Mouse (Mus musculus) frontal cortex, postnatal 10 days (tissue): ENCODE results near the gene Lhfp.
"Not testable (repeated sequence)": the region's sequence is repeated elsewhere in the genome, so short reads cannot be mapped to it uniquely, and the experiment has no call there.

Experiments used
- DNase-seq, 2 experiments: peaks; one replicate each; pipeline ENCODE4 v3.0.0; 2022; ENCODE audit warnings: low spot score in 2 of 2, mixed read lengths in 1 of 2

Lhfp gene

GRCm38 (mm10) chr3:53258657-53259158 is 217.4 kb downstream of the Lhfp start:
- no peak for DNase-seq

GRCm38 (mm10) chr3:53266116-53266515 is 224.8 kb downstream of the Lhfp start:
- no peak for DNase-seq

GRCm38 (mm10) chr3:53267046-53267445 is 225.7 kb downstream of the Lhfp start:
- no peak for DNase-seq

- DNase-seq = no peak
Observed at GRCm38 (mm10) chr3:53273220-53273619, 231.9 kb downstream of the Lhfp start.

- no peak for DNase-seq
Observed at GRCm38 (mm10) chr3:53277993-53278392, 236.7 kb downstream of the Lhfp start.

- not testable (repeated sequence) for DNase-seq
Observed at GRCm38 (mm10) chr3:53282005-53282404, 240.7 kb downstream of the Lhfp start.

GRCm38 (mm10) chr3:53284023-53284422 is 242.7 kb downstream of the Lhfp start:
- no peak for DNase-seq

GRCm38 (mm10) chr3:53284471-53285177 is 243.3 kb downstream of the Lhfp start:
- no peak for DNase-seq

- peak in 1 of 2 experiments; percentile 18 for DNase-seq
Observed at GRCm38 (mm10) chr3:53288662-53289061, 247.3 kb downstream of the Lhfp start.

GRCm38 (mm10) chr3:53289589-53290219 is 248.4 kb downstream of the Lhfp start:
- DNase-seq = no peak

- no peak for DNase-seq
Observed at GRCm38 (mm10) chr3:53291185-53291584, 249.9 kb downstream of the Lhfp start.

- no peak for DNase-seq
Observed at GRCm38 (mm10) chr3:53291945-53292344, 250.6 kb downstream of the Lhfp start.

- DNase-seq = no peak
Observed at GRCm38 (mm10) chr3:53292474-53292873, 251.1 kb downstream of the Lhfp start.

- no peak for DNase-seq
Observed at GRCm38 (mm10) chr3:53292979-53293378, 251.7 kb downstream of the Lhfp start.

GRCm38 (mm10) chr3:53293901-53294433 is 252.6 kb downstream of the Lhfp start:
- no peak for DNase-seq

- no peak for DNase-seq
Observed at GRCm38 (mm10) chr3:53294855-53295254, 253.5 kb downstream of the Lhfp start.

- no peak for DNase-seq
Observed at GRCm38 (mm10) chr3:53301866-53302265, 260.5 kb downstream of the Lhfp start.

- no peak for DNase-seq
Observed at GRCm38 (mm10) chr3:53304123-53304900, 263.0 kb downstream of the Lhfp start.

- no peak for DNase-seq
Observed at GRCm38 (mm10) chr3:53305860-53306259, 264.5 kb downstream of the Lhfp start.

GRCm38 (mm10) chr3:53308649-53309048 is 267.3 kb downstream of the Lhfp start:
- no peak for DNase-seq

GRCm38 (mm10) chr3:53310093-53310492 is 268.8 kb downstream of the Lhfp start:
- no peak for DNase-seq

- DNase-seq = no peak
Observed at GRCm38 (mm10) chr3:53310615-53311014, 269.3 kb downstream of the Lhfp start.
